Mouse (Mus musculus): ENCODE data around the gene Aprt.

The Aprt gene

GRCm38 (mm10) chr8:122576648-122577022 is at the start of gene Aprt:
Aprt (minus strand) TSS chr8:122576909.
- peak within 1 kb of the TSS; percentile 96 for H3K4me3 ChIP-seq (replicated peaks; ENCODE audit: low read length)
- no peaks in the 10 kb centered on the region for H3K27me3 ChIP-seq (ENCODE audit: insufficient read depth, low read length)
- TF ChIP-seq CTCF (conservative IDR thresholded peaks at IDR 0.05; ENCODE audit: low read length), result no peak
- no peak for TF ChIP-seq NANOG (IDR thresholded peaks at IDR 0.05; ENCODE audit: borderline replicate concordance, low read length)
- no peak for TF ChIP-seq POU5F1 (IDR thresholded peaks at IDR 0.05; ENCODE audit: borderline replicate concordance, low read length)
- H3K36me3 ChIP-seq (ENCODE audit: insufficient read depth, low read length), result peaks cover 41% of the 10 kb centered on the region
- no peaks in the 10 kb centered on the region for H3K9me3 ChIP-seq (ENCODE audit: low read length)
- H3K4me1 ChIP-seq (replicated peaks; ENCODE audit: low read depth, low read length), result peaks cover 91% of the 10 kb centered on the region

- Histone ChIP-seq H3K4me3 (replicated peaks; ENCODE audit: low read length) (no peak overlapping the region), H3K9me3 (ENCODE audit: low read length) (no peaks in the 10 kb centered on the region), H3K4me1 (replicated peaks; ENCODE audit: low read depth, low read length) (peaks cover 23% of the 10 kb centered on the region), H3K27me3 (ENCODE audit: insufficient read depth, low read length) (peaks cover 7% of the 10 kb centered on the region; the same call in 1 of the 2 replicates), H3K36me3 (ENCODE audit: insufficient read depth, low read length) (no peaks in the 10 kb centered on the region)
- no peak for TF ChIP-seq NANOG (IDR thresholded peaks at IDR 0.05; ENCODE audit: borderline replicate concordance, low read length)
- no peak for TF ChIP-seq POU5F1 (IDR thresholded peaks at IDR 0.05; ENCODE audit: borderline replicate concordance, low read length)
- no peak for TF ChIP-seq CTCF (conservative IDR thresholded peaks at IDR 0.05; ENCODE audit: low read length)
These were observed 49.1 kb upstream of the Aprt start for GRCm38 (mm10) chr8:122625811-122626210.

- Histone ChIP-seq H3K36me3 (ENCODE audit: insufficient read depth, low read length) (no peaks in the 10 kb centered on the region), H3K4me1 (replicated peaks; ENCODE audit: low read depth, low read length) (peaks cover 22% of the 10 kb centered on the region), H3K27me3 (ENCODE audit: insufficient read depth, low read length) (no peaks in the 10 kb centered on the region), H3K9me3 (ENCODE audit: low read length) (no peaks in the 10 kb centered on the region), H3K4me3 (replicated peaks; ENCODE audit: low read length) (no peak overlapping the region)
- no peak for TF ChIP-seq CTCF (conservative IDR thresholded peaks at IDR 0.05; ENCODE audit: low read length)
- TF ChIP-seq NANOG (IDR thresholded peaks at IDR 0.05; ENCODE audit: borderline replicate concordance, low read length), result no peak
- TF ChIP-seq POU5F1 (IDR thresholded peaks at IDR 0.05; ENCODE audit: borderline replicate concordance, low read length), result no peak
These were observed 47.9 kb upstream of the Aprt start for GRCm38 (mm10) chr8:122624653-122625052.

- Histone ChIP-seq H3K4me1 (replicated peaks; ENCODE audit: low read depth, low read length) (peaks cover 16% of the 10 kb centered on the region), H3K4me3 (replicated peaks; ENCODE audit: low read length) (no peak overlapping the region), H3K27me3 (ENCODE audit: insufficient read depth, low read length) (no peaks in the 10 kb centered on the region), H3K36me3 (ENCODE audit: insufficient read depth, low read length) (no peaks in the 10 kb centered on the region), H3K9me3 (ENCODE audit: low read length) (no peaks in the 10 kb centered on the region)
- TF ChIP-seq POU5F1 (IDR thresholded peaks at IDR 0.05; ENCODE audit: borderline replicate concordance, low read length) (no peak), NANOG (IDR thresholded peaks at IDR 0.05; ENCODE audit: borderline replicate concordance, low read length) (no peak), CTCF (conservative IDR thresholded peaks at IDR 0.05; ENCODE audit: low read length) (no peak)
These were observed 47.3 kb upstream of the Aprt start for GRCm38 (mm10) chr8:122623844-122624642.

GRCm38 (mm10) chr8:122622727-122623126 is 46.0 kb upstream of the Aprt start, which contains the start of gene Pabpn1l:
Pabpn1l (minus strand) TSS chr8:122622739.
- H3K9me3 ChIP-seq (ENCODE audit: low read length), result no peaks in the 10 kb centered on the region
- no peaks in the 10 kb centered on the region for H3K27me3 ChIP-seq (ENCODE audit: insufficient read depth, low read length)
- TF ChIP-seq CTCF (conservative IDR thresholded peaks at IDR 0.05; ENCODE audit: low read length) (no peak), NANOG (IDR thresholded peaks at IDR 0.05; ENCODE audit: borderline replicate concordance, low read length) (no peak), POU5F1 (IDR thresholded peaks at IDR 0.05; ENCODE audit: borderline replicate concordance, low read length) (no peak)
- peaks cover 15% of the 10 kb centered on the region for H3K4me1 ChIP-seq (replicated peaks; ENCODE audit: low read depth, low read length)
- H3K4me3 ChIP-seq (replicated peaks; ENCODE audit: low read length), result no peak within 1 kb of the TSS
- H3K36me3 ChIP-seq (ENCODE audit: insufficient read depth, low read length), result no peaks in the 10 kb centered on the region

GRCm38 (mm10) chr8:122620446-122620845 is 43.7 kb upstream of the Aprt start:
- Histone ChIP-seq H3K36me3 (ENCODE audit: insufficient read depth, low read length) (peaks cover 9% of the 10 kb centered on the region), H3K27me3 (ENCODE audit: insufficient read depth, low read length) (no peaks in the 10 kb centered on the region), H3K4me1 (replicated peaks; ENCODE audit: low read depth, low read length) (peaks cover 10% of the 10 kb centered on the region; the same call in 1 of the 2 replicates), H3K4me3 (replicated peaks; ENCODE audit: low read length) (no peak overlapping the region), H3K9me3 (ENCODE audit: low read length) (no peaks in the 10 kb centered on the region)
- TF ChIP-seq CTCF (conservative IDR thresholded peaks at IDR 0.05; ENCODE audit: low read length), result no peak
- no peak for TF ChIP-seq NANOG (IDR thresholded peaks at IDR 0.05; ENCODE audit: borderline replicate concordance, low read length)
- TF ChIP-seq POU5F1 (IDR thresholded peaks at IDR 0.05; ENCODE audit: borderline replicate concordance, low read length), result no peak

- peaks cover 6% of the 10 kb centered on the region; the same call in 1 of the 2 replicates for H3K4me1 ChIP-seq (replicated peaks; ENCODE audit: low read depth, low read length)
- H3K4me3 ChIP-seq (replicated peaks; ENCODE audit: low read length), result no peak overlapping the region
- H3K36me3 ChIP-seq (ENCODE audit: insufficient read depth, low read length), result peaks cover 22% of the 10 kb centered on the region
- no peaks in the 10 kb centered on the region for H3K27me3 ChIP-seq (ENCODE audit: insufficient read depth, low read length)
- no peak for TF ChIP-seq NANOG (IDR thresholded peaks at IDR 0.05; ENCODE audit: borderline replicate concordance, low read length)
- TF ChIP-seq POU5F1 (IDR thresholded peaks at IDR 0.05; ENCODE audit: borderline replicate concordance, low read length), result no peak
- TF ChIP-seq CTCF (conservative IDR thresholded peaks at IDR 0.05; ENCODE audit: low read length), result no peak
- H3K9me3 ChIP-seq (ENCODE audit: low read length), result no peaks in the 10 kb centered on the region
These were observed 42.1 kb upstream of the Aprt start for GRCm38 (mm10) chr8:122618660-122619378.

- peaks cover 29% of the 10 kb centered on the region for H3K36me3 ChIP-seq (ENCODE audit: insufficient read depth, low read length)
- TF ChIP-seq CTCF (conservative IDR thresholded peaks at IDR 0.05; ENCODE audit: low read length), result peak; percentile 20
- TF ChIP-seq POU5F1 (IDR thresholded peaks at IDR 0.05; ENCODE audit: borderline replicate concordance, low read length), result no peak
- TF ChIP-seq NANOG (IDR thresholded peaks at IDR 0.05; ENCODE audit: borderline replicate concordance, low read length), result no peak
- H3K27me3 ChIP-seq (ENCODE audit: insufficient read depth, low read length), result no peaks in the 10 kb centered on the region
- H3K4me3 ChIP-seq (replicated peaks; ENCODE audit: low read length), result no peak overlapping the region
- H3K4me1 ChIP-seq (replicated peaks; ENCODE audit: low read depth, low read length), result peaks cover 7% of the 10 kb centered on the region; the same call in 1 of the 2 replicates
- no peaks in the 10 kb centered on the region for H3K9me3 ChIP-seq (ENCODE audit: low read length)
These were observed 41.3 kb upstream of the Aprt start for GRCm38 (mm10) chr8:122617947-122618546.
